In genomic region chr15:88858141-88858541, GRCm38 (mm10) we compare ENCODE assay signal across 9 mouse cellular contexts. TPM values are rescaled to one million over a fixed set of nuclear protein-coding genes. Genes with fewer than 3 reads are reported as not detected.
DNase-seq lines count a peak whose midpoint lies in the region; ATAC-seq and TF ChIP-seq lines count a peak whose summit lies in the region.
"Had no signal": no experiment of that assay in that cellular context is flagged by ENCODE, and none has a peak within 500 bp of the region (broad histone marks: within the 10 kb centered on the region; RNA-seq: fewer than 3 reads in every experiment).

No protein-coding gene starts in this region.

- H3K9me3 ChIP-seq in liver, postnatal 0 days (ENCODE audit: low read length), result no peaks in the 10 kb centered on the region
- H3K9me3 ChIP-seq in liver, embryonic 11.5 days (ENCODE audit: control insufficient read depth, low read length), result no peaks in the 10 kb centered on the region
- H3K9me3 ChIP-seq: heart, embryonic 13.5 days had no signal

- H3K27me3 ChIP-seq in liver, postnatal 0 days (ENCODE audit: insufficient read depth, low read length), result no peaks in the 10 kb centered on the region
- H3K27me3 ChIP-seq in liver, embryonic 11.5 days (replicated peaks; ENCODE audit: control insufficient read depth, insufficient read depth, low read length), result no peaks in the 10 kb centered on the region
- H3K27me3 ChIP-seq: heart, embryonic 13.5 days had no signal

- 0 out of 2 replicates have a peak overlapping the region, but pooled peaks have one; percentile 0 for H3K4me3 ChIP-seq in gastrocnemius, adult 2 months
- no peak overlapping the region for H3K4me3 ChIP-seq in liver, postnatal 0 days (ENCODE audit: low read depth, low read length)
- H3K4me3 ChIP-seq in liver, embryonic 11.5 days (ENCODE audit: low read depth, low read length), result no peak overlapping the region
- H3K4me3 ChIP-seq: heart, embryonic 13.5 days had no signal

- H3K4me1 ChIP-seq in liver, postnatal 0 days (ENCODE audit: insufficient read depth), result peaks cover 47% of the 10 kb centered on the region
- H3K4me1 ChIP-seq in liver, embryonic 11.5 days (replicated peaks; ENCODE audit: control insufficient read depth, insufficient read depth, low read length), result peaks cover 11% of the 10 kb centered on the region; the same call in 1 of the 2 replicates

- no peak for ATAC-seq in liver, postnatal 0 days
- no peak for ATAC-seq in liver, embryonic 11.5 days (replicated peaks; ENCODE audit: low FRiP score)

- 77% methylated on average over 3 of the region's 3 CpGs for WGBS in liver, postnatal 0 days (ENCODE audit: insufficient replicate concordance)
- 87% methylated on average over 3 of the region's 3 CpGs for WGBS in liver, embryonic 11.5 days

- no peak for TF ChIP-seq CTCF in gastrocnemius, adult 2 months (IDR thresholded peaks at IDR 0.05)
- no peak for TF ChIP-seq CTCF in liver, postnatal 0 days (IDR thresholded peaks at IDR 0.05; ENCODE audit: low read depth)

- DNase-seq in gastrocnemius, adult 2 months, result peak; percentile 80
- no peak for DNase-seq in gastrocnemius, postnatal 10 days
- DNase-seq in liver, postnatal 0 days, result no peak
- no peak for DNase-seq in liver, embryonic 11.5 days (ENCODE audit: low spot score)
- peak; percentile 68 to 73 for DNase-seq in cerebellum, adult 18-20 months
- DNase-seq in heart, postnatal 10 days, result peak; percentile 59 to 65
- DNase-seq in thymus, postnatal 36 days, result no peak
- no peak for DNase-seq in left cerebral cortex, postnatal 36 days (ENCODE audit: low spot score in 2 of 2)

- TF ChIP-seq EP300 in liver, postnatal 0 days (IDR thresholded peaks at IDR 0.05; ENCODE audit: low read depth), result no peak

- no peak overlapping the region for H3K4me2 ChIP-seq in liver, postnatal 0 days (ENCODE audit: low read depth, low read length)
- H3K4me2 ChIP-seq in liver, embryonic 11.5 days, result no peak overlapping the region
- H3K4me2 ChIP-seq: heart, embryonic 13.5 days had no signal

- no peak overlapping the region for H3K9ac ChIP-seq in liver, postnatal 0 days (replicated peaks)
- no peak overlapping the region for H3K9ac ChIP-seq in liver, embryonic 11.5 days (ENCODE audit: low read depth, low read length)
- H3K9ac ChIP-seq: heart, embryonic 13.5 days had no signal

- no peaks in the 10 kb centered on the region for H3K36me3 ChIP-seq in liver, postnatal 0 days (replicated peaks; ENCODE audit: insufficient read depth, low read length)
- no peaks in the 10 kb centered on the region for H3K36me3 ChIP-seq in liver, embryonic 11.5 days (ENCODE audit: control insufficient read depth, insufficient read depth, low read length)
- H3K36me3 ChIP-seq: heart, embryonic 13.5 days had no signal

- intact Hi-C loops in gastrocnemius, adult 2 months (cut with DNase I), result no loop called here
- intact Hi-C loops in heart, postnatal 10 days (cut with DNase I), result no loop called here
- intact Hi-C loops in left cerebral cortex, postnatal 36 days (cut with DNase I), result no loop called here

- peak overlapping the region; percentile 84 for H3K27ac ChIP-seq in gastrocnemius, adult 2 months
- peak overlapping the region; percentile 60 for H3K27ac ChIP-seq in liver, postnatal 0 days (ENCODE audit: low read depth)
- H3K27ac ChIP-seq in liver, embryonic 11.5 days (ENCODE audit: low read depth, low read length), result no peak overlapping the region
- H3K27ac ChIP-seq: heart, embryonic 13.5 days had no signal

RNA-seq across cellular contexts. Expression of gene Pim3, which starts 3.8 kb away (rescaled TPM):
- 10 to 100 TPM; 34.4 to 46.6 TPM for total RNA-seq in gastrocnemius, adult 2 months (2021)
- total RNA-seq in gastrocnemius, postnatal 10 days (2021), result 10 to 100 TPM; 14.8 to 19.4 TPM
- 18.4 and 34.2 TPM in 2 replicates for polyA plus RNA-seq in liver, postnatal 0 days (2015; fragmentation: Nextera tagmentation; extraction: Ambion mirVana)
- polyA plus RNA-seq in liver, embryonic 11.5 days (2014; fragmentation: Nextera tagmentation; extraction: Ambion mirVana), result 34.0 and 35.9 TPM in 2 replicates
- total RNA-seq in heart, postnatal 10 days (2021), result 10 to 100 TPM; 49.8 to 85.5 TPM
- 10 to 100 TPM; 35.0 to 51.0 TPM for total RNA-seq in left cerebral cortex, postnatal 36 days (2021)

RNA-seq across cellular contexts. Expression of gene Creld2, which starts 38.7 kb away (rescaled TPM):
- total RNA-seq in gastrocnemius, adult 2 months (2021), result 10 to 100 TPM in 1 of 2 experiments, 1 to 10 TPM in 1; 8.1 to 11.6 TPM
- 10 to 100 TPM in 1 of 2 experiments, 1 to 10 TPM in 1; 9.4 to 13.6 TPM for total RNA-seq in gastrocnemius, postnatal 10 days (2021)
- polyA plus RNA-seq in liver, postnatal 0 days (2015; fragmentation: Nextera tagmentation; extraction: Ambion mirVana), result 32.9 and 33.1 TPM in 2 replicates
- 107 and 109 TPM in 2 replicates for polyA plus RNA-seq in liver, embryonic 11.5 days (2014; fragmentation: Nextera tagmentation; extraction: Ambion mirVana)
- total RNA-seq in heart, postnatal 10 days (2021), result 10 to 100 TPM; 16.8 to 20.3 TPM
- 10 to 100 TPM; 17.5 to 26.0 TPM for total RNA-seq in left cerebral cortex, postnatal 36 days (2021)

RNA-seq across cellular contexts. Expression of gene Alg12, which starts 39.0 kb away (rescaled TPM):
- 1 to 10 TPM; 3.9 to 6.6 TPM for total RNA-seq in gastrocnemius, adult 2 months (2021)
- 1 to 10 TPM; 5.7 to 6.5 TPM for total RNA-seq in gastrocnemius, postnatal 10 days (2021)
- 3.6 and 3.7 TPM in 2 replicates for polyA plus RNA-seq in liver, postnatal 0 days (2015; fragmentation: Nextera tagmentation; extraction: Ambion mirVana)
- 13.9 and 14.2 TPM in 2 replicates for polyA plus RNA-seq in liver, embryonic 11.5 days (2014; fragmentation: Nextera tagmentation; extraction: Ambion mirVana)
- 1 to 10 TPM; 8.6 to 8.8 TPM for total RNA-seq in heart, postnatal 10 days (2021)
- 10 to 100 TPM; 12.8 to 15.7 TPM for total RNA-seq in left cerebral cortex, postnatal 36 days (2021)

Comparison
In these comparisons a context has a peak if more than half of its experiments do, and no peak if none do; other contexts are left out.
1. DNase-seq: peak in gastrocnemius, adult 2 months (single experiment), cerebellum, adult 18-20 months (2 of 2) and heart, postnatal 10 days (2 of 2); none in gastrocnemius, postnatal 10 days (single experiment), liver, postnatal 0 days (single experiment), liver, embryonic 11.5 days (single experiment), thymus, postnatal 36 days (0 of 2) and left cerebral cortex, postnatal 36 days (0 of 2).